ENCODE assay signal across 9 mouse cellular contexts in the genomic region with DNA sequence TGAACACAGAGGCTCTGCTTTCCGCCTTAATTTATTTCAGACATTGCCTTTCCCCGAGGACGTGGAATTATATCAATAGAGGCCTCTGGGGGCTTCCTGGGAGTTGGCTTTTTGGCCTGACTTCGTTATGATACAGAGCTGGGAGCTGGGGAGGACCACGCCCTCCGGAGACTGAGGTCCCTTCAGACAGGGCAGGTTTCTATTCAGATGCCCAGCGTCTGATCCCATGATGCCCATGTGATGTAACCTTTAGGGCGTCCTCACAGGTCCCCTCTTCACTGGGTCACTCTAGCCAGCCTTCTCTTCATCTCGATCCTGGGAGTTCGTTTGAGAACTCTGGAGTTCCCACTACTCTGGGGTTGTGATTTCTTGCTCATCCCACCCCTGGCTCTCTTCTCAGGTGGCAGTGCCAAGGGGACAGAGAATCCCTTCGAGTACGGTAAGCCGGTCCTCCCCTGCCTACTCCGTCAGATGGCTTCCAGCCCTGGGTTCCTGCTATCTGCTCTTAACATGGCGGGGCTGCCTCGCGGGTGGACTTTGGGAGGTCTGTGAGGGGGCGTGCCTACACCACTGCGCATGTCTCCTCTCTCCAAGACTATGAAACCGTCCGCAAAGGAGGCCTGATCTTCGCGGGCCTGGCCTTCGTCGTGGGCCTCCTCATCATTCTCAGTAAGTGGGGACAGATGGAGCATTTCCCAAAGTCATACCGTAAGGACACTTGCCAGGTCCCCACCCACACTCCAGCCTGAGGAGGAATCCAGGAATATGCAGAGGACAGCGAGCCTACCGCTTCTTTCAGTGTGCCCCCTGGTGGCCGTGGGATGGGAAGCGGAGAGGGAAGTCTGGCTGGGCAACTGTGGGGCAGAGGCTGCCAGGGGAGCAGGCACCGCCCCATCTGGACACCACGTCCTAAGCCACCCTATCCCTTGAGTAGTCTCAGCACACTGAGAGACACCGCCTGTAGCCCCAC. TPM values are rescaled to one million over a fixed set of nuclear protein-coding genes. Genes with fewer than 3 reads are reported as not detected.
A peak's percentile ranks its signal among the peaks of the same experiment; 100 is the strongest.
DNase-seq lines count a peak whose midpoint lies in the region; ATAC-seq and TF ChIP-seq lines count a peak whose summit lies in the region.
"Had no signal": no experiment of that assay in that cellular context is flagged by ENCODE, and none has a peak within 500 bp of the region (broad histone marks: within the 10 kb centered on the region; RNA-seq: fewer than 3 reads in every experiment).

No protein-coding gene starts in this region.

- no peak overlapping the region for H3K4me3 ChIP-seq in embryonic fibroblast, embryonic 13.5 days (ENCODE audit: insufficient read depth, low read length)
- H3K4me3 ChIP-seq in heart, embryonic 12.5 days = peak overlapping the region; percentile 21
- H3K4me3 ChIP-seq in kidney, embryonic 16.5 days (ENCODE audit: low read length) = peak overlapping the region; percentile 31
- H3K4me3 ChIP-seq in liver, embryonic 12.5 days = 0 out of 2 replicates have a peak overlapping the region, but pooled peaks have one; percentile 4
- peak overlapping the region; percentile 25 for H3K4me3 ChIP-seq in stomach, embryonic 15.5 days (replicated peaks)

- peak; percentile 48 to 77 for DNase-seq in urinary bladder, adult 18-20 months (ENCODE audit: low spot score in 2 of 2)
- DNase-seq in urinary bladder, postnatal 10 days (ENCODE audit: low spot score) = no peak
- peak; percentile 34 to 45 for DNase-seq in natural killer cell, adult 2 months (ENCODE audit: low spot score in 2 of 2)

- H3K4me1 ChIP-seq in embryonic fibroblast, embryonic 13.5 days (ENCODE audit: control insufficient read depth, insufficient read depth, low read length) = no peaks in the 10 kb centered on the region
- H3K4me1 ChIP-seq in heart, embryonic 12.5 days (replicated peaks) = 0 out of 2 replicates have a peak, but pooled peaks cover 5% of the 10 kb centered on the region
- H3K4me1 ChIP-seq in kidney, embryonic 16.5 days (ENCODE audit: insufficient read depth, low read length) = peaks cover 14% of the 10 kb centered on the region
- peaks cover 4% of the 10 kb centered on the region; the same call in 1 of the 2 replicates for H3K4me1 ChIP-seq in liver, embryonic 12.5 days
- peaks cover 12% of the 10 kb centered on the region; the same call in 1 of the 2 replicates for H3K4me1 ChIP-seq in stomach, embryonic 15.5 days

- peak; percentile 84 for TF ChIP-seq CTCF in embryonic fibroblast, embryonic 13.5 days (IDR thresholded peaks at IDR 0.05; ENCODE audit: borderline replicate concordance, insufficient read depth, low read length)

- H3K27me3 ChIP-seq in heart, embryonic 12.5 days (replicated peaks) = peaks cover 48% of the 10 kb centered on the region
- H3K27me3 ChIP-seq in kidney, embryonic 16.5 days (ENCODE audit: insufficient read depth, low read length) = no peaks in the 10 kb centered on the region
- peaks cover 36% of the 10 kb centered on the region for H3K27me3 ChIP-seq in liver, embryonic 12.5 days (replicated peaks)
- no peaks in the 10 kb centered on the region for H3K27me3 ChIP-seq in stomach, embryonic 15.5 days (replicated peaks)

- no peak for TF ChIP-seq POLR2A in embryonic fibroblast, embryonic 13.5 days (IDR thresholded peaks at IDR 0.05; ENCODE audit: low read depth, low read length)

- peak; percentile 23; the same call in 1 of the 2 replicates for ATAC-seq in heart, embryonic 12.5 days (ENCODE audit: insufficient number of reproducible peaks, low FRiP score)
- ATAC-seq in kidney, embryonic 16.5 days (ENCODE audit: low FRiP score, low TSS enrichment) = peak; percentile 32
- ATAC-seq in liver, embryonic 12.5 days = no peak
- peak; percentile 56; the same call in 1 of the 2 replicates for ATAC-seq in stomach, embryonic 15.5 days (ENCODE audit: insufficient read depth, low FRiP score, low read depth)

- no peak overlapping the region for H3K27ac ChIP-seq in embryonic fibroblast, embryonic 13.5 days (ENCODE audit: insufficient read depth, low read length)
- H3K27ac ChIP-seq in heart, embryonic 12.5 days (ENCODE audit: poor library complexity, severe bottlenecking) = no peak overlapping the region
- H3K27ac ChIP-seq in kidney, embryonic 16.5 days (ENCODE audit: low read length) = peak overlapping the region; percentile 77; the same call in 1 of the 2 replicates
- no peak overlapping the region for H3K27ac ChIP-seq in liver, embryonic 12.5 days
- no peak overlapping the region for H3K27ac ChIP-seq in stomach, embryonic 15.5 days

- H3K9me3 ChIP-seq in heart, embryonic 12.5 days (replicated peaks) = no peaks in the 10 kb centered on the region
- H3K9me3 ChIP-seq in kidney, embryonic 16.5 days (ENCODE audit: low read length) = no peaks in the 10 kb centered on the region
- no peaks in the 10 kb centered on the region for H3K9me3 ChIP-seq in liver, embryonic 12.5 days (replicated peaks)
- no peaks in the 10 kb centered on the region for H3K9me3 ChIP-seq in stomach, embryonic 15.5 days
- H3K9me3 ChIP-seq: G1E had no signal

- no peaks in the 10 kb centered on the region for H3K36me3 ChIP-seq in heart, embryonic 12.5 days
- no peaks in the 10 kb centered on the region for H3K36me3 ChIP-seq in kidney, embryonic 16.5 days (ENCODE audit: insufficient read depth, low read length)
- no peaks in the 10 kb centered on the region for H3K36me3 ChIP-seq in liver, embryonic 12.5 days
- no peaks in the 10 kb centered on the region for H3K36me3 ChIP-seq in stomach, embryonic 15.5 days
- H3K36me3 ChIP-seq: G1E had no signal

- 33% methylated on average over 33 of the region's 33 CpGs for WGBS in heart, embryonic 12.5 days
- WGBS in kidney, embryonic 16.5 days = 35% methylated on average over 33 of the region's 33 CpGs
- 29% methylated on average over 33 of the region's 33 CpGs for WGBS in liver, embryonic 12.5 days (ENCODE audit: insufficient replicate concordance)
- WGBS in stomach, embryonic 15.5 days = 34% methylated on average over 33 of the region's 33 CpGs

- H3K9ac ChIP-seq in heart, embryonic 12.5 days = 0 out of 2 replicates have a peak overlapping the region, but pooled peaks have one; percentile 3
- peak overlapping the region; percentile 42 for H3K9ac ChIP-seq in kidney, embryonic 16.5 days (replicated peaks; ENCODE audit: low read length)
- no peak overlapping the region for H3K9ac ChIP-seq in liver, embryonic 12.5 days
- H3K9ac ChIP-seq in stomach, embryonic 15.5 days = no peak overlapping the region

- H3K4me2 ChIP-seq in heart, embryonic 12.5 days = peak overlapping the region; percentile 58
- H3K4me2 ChIP-seq in kidney, embryonic 16.5 days (replicated peaks; ENCODE audit: low read depth, low read length) = peak overlapping the region; percentile 52
- H3K4me2 ChIP-seq in liver, embryonic 12.5 days = peak overlapping the region; percentile 46
- peak overlapping the region; percentile 55 for H3K4me2 ChIP-seq in stomach, embryonic 15.5 days

RNA-seq across cellular contexts. Expression of gene Fxyd2, which starts 8.5 kb away (rescaled TPM):
- not detected in 2 replicates for polyA plus RNA-seq in embryonic fibroblast, embryonic 13.5 days (2011; ENCODE audit: insufficient read length, low read depth, missing spikeins)
- polyA plus RNA-seq in heart, embryonic 12.5 days (2016; fragmentation: Nextera tagmentation; extraction: Ambion mirVana) = 1.4 and 2.2 TPM in 2 replicates
- polyA plus RNA-seq in kidney, embryonic 16.5 days (2015; fragmentation: Nextera tagmentation; extraction: Ambion mirVana) = 746 and 828 TPM in 2 replicates
- polyA plus RNA-seq in liver, embryonic 12.5 days (2016; fragmentation: Nextera tagmentation; extraction: Ambion mirVana) = 1.2 and 1.5 TPM in 2 replicates
- polyA plus RNA-seq in stomach, embryonic 15.5 days (2015; fragmentation: Nextera tagmentation; extraction: Ambion mirVana) = 2.6 and 3.1 TPM in 2 replicates
- polyA plus RNA-seq: G1E had no signal

RNA-seq across cellular contexts. Expression of gene Dscaml1, which starts 18.4 kb away (rescaled TPM):
- polyA plus RNA-seq in embryonic fibroblast, embryonic 13.5 days (2011; ENCODE audit: insufficient read length, low read depth, missing spikeins) = not detected in 2 replicates
- polyA plus RNA-seq in heart, embryonic 12.5 days (2016; fragmentation: Nextera tagmentation; extraction: Ambion mirVana) = 0.05 and 0.09 TPM in 2 replicates
- polyA plus RNA-seq in kidney, embryonic 16.5 days (2015; fragmentation: Nextera tagmentation; extraction: Ambion mirVana) = 0.17 and 0.37 TPM in 2 replicates
- not detected in 2 replicates for polyA plus RNA-seq in liver, embryonic 12.5 days (2016; fragmentation: Nextera tagmentation; extraction: Ambion mirVana)
- 0.23 and 0.26 TPM in 2 replicates for polyA plus RNA-seq in stomach, embryonic 15.5 days (2015; fragmentation: Nextera tagmentation; extraction: Ambion mirVana)
- polyA plus RNA-seq: G1E had no signal

RNA-seq across cellular contexts. Expression of gene Fxyd6, which starts 38.0 kb away (rescaled TPM):
- 4.0 and 20.6 TPM in 2 replicates for polyA plus RNA-seq in embryonic fibroblast, embryonic 13.5 days (2011; ENCODE audit: insufficient read length, low read depth, missing spikeins)
- 30.8 and 33.4 TPM in 2 replicates for polyA plus RNA-seq in heart, embryonic 12.5 days (2016; fragmentation: Nextera tagmentation; extraction: Ambion mirVana)
- polyA plus RNA-seq in kidney, embryonic 16.5 days (2015; fragmentation: Nextera tagmentation; extraction: Ambion mirVana) = 184 and 189 TPM in 2 replicates
- polyA plus RNA-seq in liver, embryonic 12.5 days (2016; fragmentation: Nextera tagmentation; extraction: Ambion mirVana) = 5.0 and 5.2 TPM in 2 replicates
- polyA plus RNA-seq in stomach, embryonic 15.5 days (2015; fragmentation: Nextera tagmentation; extraction: Ambion mirVana) = 63.8 and 69.3 TPM in 2 replicates
- polyA plus RNA-seq: G1E had no signal

Comparison
In these comparisons a context has a peak if more than half of its experiments do, and no peak if none do; other contexts are left out.
1. H3K9ac ChIP-seq: peak in heart, embryonic 12.5 days (single experiment) and kidney, embryonic 16.5 days (single experiment); none in liver, embryonic 12.5 days (single experiment) and stomach, embryonic 15.5 days (single experiment).
2. RNA of gene Fxyd2, which starts 8.5 kb away (polyA plus RNA-seq): 746 to 828 TPM in kidney, embryonic 16.5 days; 2.6 to 3.1 TPM in stomach, embryonic 15.5 days, 1.4 to 2.2 TPM in heart, embryonic 12.5 days, 1.2 to 1.5 TPM in liver, embryonic 12.5 days and not detected in embryonic fibroblast, embryonic 13.5 days; every median in the first group is over 100 times any median in the second.
3. Peak in every context shown above with its lines, with median percentiles within 50 percentile points of each other: H3K4me2 ChIP-seq.